Mouse (Mus musculus): Measurements from ENCODE around the gene Plb1. TPM values are rescaled to one million over a fixed set of nuclear protein-coding genes. Genes with fewer than 3 reads are reported as not detected.
A peak's percentile ranks its signal among the peaks of the same experiment; 100 is the strongest.

The Plb1 gene
- polyA plus RNA-seq, 1 experiment from 2014 or later = 0.13 TPM

GRCm38 (mm10) chr5:32395101-32395892 is 162.8 kb downstream of the Plb1 start:
- H3K27ac ChIP-seq (replicated peaks) = no peak overlapping the region
- H3K9ac ChIP-seq = no peak overlapping the region
- no peaks in the 10 kb centered on the region; the same call in 1 of the 2 replicates for H3K4me1 ChIP-seq (replicated peaks)
- H3K4me3 ChIP-seq (replicated peaks) = no peak overlapping the region
- ATAC-seq (ENCODE audit: insufficient read depth) = no peak
- H3K4me2 ChIP-seq = no peak overlapping the region
- WGBS (ENCODE audit: insufficient replicate concordance) = 64% methylated on average over 9 of the region's 9 CpGs
- H3K27me3 ChIP-seq = no peaks in the 10 kb centered on the region
- H3K9me3 ChIP-seq (replicated peaks) = no peaks in the 10 kb centered on the region
- no peaks in the 10 kb centered on the region for H3K36me3 ChIP-seq (replicated peaks)

GRCm38 (mm10) chr5:32397719-32398118 is 165.2 kb downstream of the Plb1 start:
- Histone ChIP-seq H3K27ac (replicated peaks) (no peak overlapping the region), H3K36me3 (replicated peaks) (no peaks in the 10 kb centered on the region), H3K27me3 (no peaks in the 10 kb centered on the region), H3K9me3 (replicated peaks) (no peaks in the 10 kb centered on the region), H3K4me1 (replicated peaks) (peaks cover 4% of the 10 kb centered on the region), H3K4me2 (no peak overlapping the region), H3K4me3 (replicated peaks) (no peak overlapping the region), H3K9ac (no peak overlapping the region)
- 65% methylated on average over 3 of the region's 3 CpGs for WGBS (ENCODE audit: insufficient replicate concordance)
- no peak for ATAC-seq (ENCODE audit: insufficient read depth)

- H3K4me2 ChIP-seq = no peak overlapping the region
- H3K27ac ChIP-seq (replicated peaks) = no peak overlapping the region
- peak; percentile 49; the same call in 1 of the 2 replicates for ATAC-seq (ENCODE audit: insufficient read depth)
- no peak overlapping the region for H3K9ac ChIP-seq
- 47% methylated on average over 2 of the region's 2 CpGs for WGBS (ENCODE audit: insufficient replicate concordance)
- no peaks in the 10 kb centered on the region for H3K9me3 ChIP-seq (replicated peaks)
- no peaks in the 10 kb centered on the region for H3K27me3 ChIP-seq
- no peaks in the 10 kb centered on the region for H3K36me3 ChIP-seq (replicated peaks)
- no peak overlapping the region for H3K4me3 ChIP-seq (replicated peaks)
- H3K4me1 ChIP-seq (replicated peaks) = peaks cover 4% of the 10 kb centered on the region; the same call in 1 of the 2 replicates
Observed at GRCm38 (mm10) chr5:32400926-32401325, 168.4 kb downstream of the Plb1 start.

- no peak overlapping the region for H3K4me3 ChIP-seq (replicated peaks)
- no peak overlapping the region for H3K9ac ChIP-seq
- no peaks in the 10 kb centered on the region for H3K27me3 ChIP-seq
- H3K36me3 ChIP-seq (replicated peaks) = no peaks in the 10 kb centered on the region
- H3K4me1 ChIP-seq (replicated peaks) = peaks cover 4% of the 10 kb centered on the region; the same call in 1 of the 2 replicates
- no peak overlapping the region for H3K4me2 ChIP-seq
- WGBS (ENCODE audit: insufficient replicate concordance) = 41% methylated on average over 9 of the region's 9 CpGs
- H3K27ac ChIP-seq (replicated peaks) = no peak overlapping the region
- no peak for ATAC-seq (ENCODE audit: insufficient read depth)
- no peaks in the 10 kb centered on the region for H3K9me3 ChIP-seq (replicated peaks)
Observed at GRCm38 (mm10) chr5:32403082-32403953, 170.8 kb downstream of the Plb1 start.

GRCm38 (mm10) chr5:32405199-32405855 is 172.8 kb downstream of the Plb1 start:
- H3K4me1 ChIP-seq (replicated peaks) = peaks cover 4% of the 10 kb centered on the region; the same call in 1 of the 2 replicates
- no peaks in the 10 kb centered on the region for H3K27me3 ChIP-seq
- no peaks in the 10 kb centered on the region for H3K36me3 ChIP-seq (replicated peaks)
- whole genome bisulfite sequencing (ENCODE audit: insufficient replicate concordance) = 62% methylated on average over 4 of the region's 4 CpGs
- no peak overlapping the region for H3K27ac ChIP-seq (replicated peaks)
- H3K4me3 ChIP-seq (replicated peaks) = no peak overlapping the region
- no peak overlapping the region for H3K4me2 ChIP-seq
- H3K9me3 ChIP-seq (replicated peaks) = no peaks in the 10 kb centered on the region
- H3K9ac ChIP-seq = no peak overlapping the region
- ATAC-seq (ENCODE audit: insufficient read depth) = no peak

- Histone ChIP-seq H3K9ac (no peak overlapping the region), H3K4me3 (replicated peaks) (no peak overlapping the region), H3K27me3 (no peaks in the 10 kb centered on the region), H3K27ac (replicated peaks) (no peak overlapping the region), H3K4me2 (no peak overlapping the region), H3K36me3 (replicated peaks) (no peaks in the 10 kb centered on the region), H3K9me3 (replicated peaks) (no peaks in the 10 kb centered on the region), H3K4me1 (replicated peaks) (peaks cover 5% of the 10 kb centered on the region; the same call in 1 of the 2 replicates)
- WGBS (ENCODE audit: insufficient replicate concordance) = 47% methylated on average over 1 of the region's 1 CpGs
- no peak for ATAC-seq (ENCODE audit: insufficient read depth)
Observed at GRCm38 (mm10) chr5:32408771-32409170, 176.3 kb downstream of the Plb1 start.

- H3K4me3 ChIP-seq (replicated peaks) = no peak overlapping the region
- H3K4me2 ChIP-seq = no peak overlapping the region
- no peak overlapping the region for H3K27ac ChIP-seq (replicated peaks)
- ATAC-seq (ENCODE audit: insufficient read depth) = no peak
- no peaks in the 10 kb centered on the region for H3K36me3 ChIP-seq (replicated peaks)
- peaks cover 5% of the 10 kb centered on the region; the same call in 1 of the 2 replicates for H3K4me1 ChIP-seq (replicated peaks)
- no peaks in the 10 kb centered on the region for H3K9me3 ChIP-seq (replicated peaks)
- WGBS (ENCODE audit: insufficient replicate concordance) = 44% methylated on average over 2 of the region's 2 CpGs
- H3K9ac ChIP-seq = no peak overlapping the region
- H3K27me3 ChIP-seq = no peaks in the 10 kb centered on the region
Observed at GRCm38 (mm10) chr5:32409747-32410146, 177.2 kb downstream of the Plb1 start.

GRCm38 (mm10) chr5:32410954-32411688 is 178.6 kb downstream of the Plb1 start:
- Histone ChIP-seq H3K9ac (no peak overlapping the region), H3K4me1 (replicated peaks) (peaks cover 5% of the 10 kb centered on the region; the same call in 1 of the 2 replicates), H3K27ac (replicated peaks) (peak overlapping the region; percentile 21; the same call in 1 of the 2 replicates), H3K4me2 (no peak overlapping the region), H3K9me3 (replicated peaks) (no peaks in the 10 kb centered on the region), H3K4me3 (replicated peaks) (no peak overlapping the region), H3K27me3 (no peaks in the 10 kb centered on the region), H3K36me3 (replicated peaks) (no peaks in the 10 kb centered on the region)
- 14% methylated on average over 3 of the region's 3 CpGs for WGBS (ENCODE audit: insufficient replicate concordance)
- no peak for ATAC-seq (ENCODE audit: insufficient read depth)

- Histone ChIP-seq H3K27me3 (no peaks in the 10 kb centered on the region), H3K4me3 (replicated peaks) (no peak overlapping the region), H3K9me3 (replicated peaks) (no peaks in the 10 kb centered on the region), H3K27ac (replicated peaks) (no peak overlapping the region), H3K36me3 (replicated peaks) (no peaks in the 10 kb centered on the region), H3K4me1 (replicated peaks) (peaks cover 5% of the 10 kb centered on the region; the same call in 1 of the 2 replicates), H3K4me2 (no peak overlapping the region), H3K9ac (no peak overlapping the region)
- ATAC-seq (ENCODE audit: insufficient read depth) = no peak
- WGBS (ENCODE audit: insufficient replicate concordance) = 45% methylated on average over 1 of the region's 1 CpGs
Observed at GRCm38 (mm10) chr5:32412186-32412950, 179.9 kb downstream of the Plb1 start.

GRCm38 (mm10) chr5:32413083-32413482 is 180.6 kb downstream of the Plb1 start:
- Histone ChIP-seq H3K9ac (no peak overlapping the region), H3K4me2 (no peak overlapping the region), H3K27me3 (no peaks in the 10 kb centered on the region), H3K4me3 (replicated peaks) (no peak overlapping the region), H3K4me1 (replicated peaks) (peaks cover 5% of the 10 kb centered on the region; the same call in 1 of the 2 replicates), H3K27ac (replicated peaks) (no peak overlapping the region), H3K36me3 (replicated peaks) (no peaks in the 10 kb centered on the region), H3K9me3 (replicated peaks) (no peaks in the 10 kb centered on the region)
- WGBS (ENCODE audit: insufficient replicate concordance) = 65% methylated on average over 2 of the region's 2 CpGs
- no peak for ATAC-seq (ENCODE audit: insufficient read depth)

Measured in liver, embryonic 15.5 days (tissue).